Comparison of ENCODE assay signal across 8 mouse cellular contexts in the genomic region with DNA sequence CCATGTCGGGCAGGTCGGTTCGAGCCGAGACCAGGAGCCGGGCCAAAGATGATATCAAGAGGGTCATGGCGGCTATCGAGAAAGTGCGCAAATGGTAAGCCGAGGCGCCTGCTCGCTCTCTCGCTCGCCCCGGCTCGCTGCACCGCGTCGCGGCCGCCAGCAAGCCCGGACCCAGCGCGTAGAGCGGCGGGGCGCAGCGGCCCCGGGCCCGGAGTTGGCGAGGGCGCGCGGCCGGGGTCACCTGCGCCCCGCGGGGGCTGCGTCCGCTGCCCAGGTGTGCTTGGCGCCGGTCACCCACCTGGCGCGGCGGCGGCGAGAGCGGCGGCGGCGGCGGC. TPM values are rescaled to one million over a fixed set of nuclear protein-coding genes. Genes with fewer than 3 reads are reported as not detected.
DNase-seq lines count a peak whose midpoint lies in the region; ATAC-seq and TF ChIP-seq lines count a peak whose summit lies in the region.

No protein-coding gene starts in this region.

- no peaks in the 10 kb centered on the region for H3K9me3 ChIP-seq in embryonic facial prominence, embryonic 14.5 days (ENCODE audit: control insufficient read depth, low read length)
- no peaks in the 10 kb centered on the region for H3K9me3 ChIP-seq in limb, embryonic 10.5 days (replicated peaks)
- no peaks in the 10 kb centered on the region for H3K9me3 ChIP-seq in neural tube, embryonic 14.5 days (ENCODE audit: control insufficient read depth, low read length)

- DNase-seq in liver, adult 2 months (ENCODE audit: extremely low read depth, low read depth, low spot score): no peak
- DNase-seq in liver: no peak
- no peak for DNase-seq in embryonic facial prominence, embryonic 14.5 days (ENCODE audit: low spot score)
- DNase-seq in limb, embryonic 10.5 days (ENCODE audit: low spot score): no peak
- DNase-seq in spleen, adult 18-20 months: no peak
- DNase-seq in left cerebral cortex, postnatal 25 days (ENCODE audit: low spot score in 2 of 2): no peak
- DNase-seq in frontal cortex, postnatal 25 days (ENCODE audit: low spot score in 2 of 2): no peak

- no peaks in the 10 kb centered on the region for H3K27me3 ChIP-seq in liver, adult 2 months (ENCODE audit: control insufficient read depth, insufficient read depth, low read length)
- H3K27me3 ChIP-seq in embryonic facial prominence, embryonic 14.5 days (replicated peaks; ENCODE audit: control insufficient read depth, insufficient read depth, low read length): no peaks in the 10 kb centered on the region
- H3K27me3 ChIP-seq in limb, embryonic 10.5 days (ENCODE audit: low read depth, poor library complexity, severe bottlenecking): no peaks in the 10 kb centered on the region
- no peaks in the 10 kb centered on the region for H3K27me3 ChIP-seq in neural tube, embryonic 14.5 days (ENCODE audit: control insufficient read depth, insufficient read depth, low read length)

- peak; percentile 28 for ATAC-seq in embryonic facial prominence, embryonic 14.5 days (ENCODE audit: low read depth)
- peak; percentile 55 for ATAC-seq in neural tube, embryonic 14.5 days (ENCODE audit: low read depth)

- peak overlapping the region; percentile 81 for H3K4me3 ChIP-seq in liver, adult 2 months (ENCODE audit: insufficient read depth, low read depth, low read length)
- H3K4me3 ChIP-seq in embryonic facial prominence, embryonic 14.5 days (ENCODE audit: low read depth, low read length): peak overlapping the region; percentile 94
- H3K4me3 ChIP-seq in limb, embryonic 10.5 days: peak overlapping the region; percentile 92
- H3K4me3 ChIP-seq in neural tube, embryonic 14.5 days (ENCODE audit: low read depth, low read length): peak overlapping the region; percentile 88

- H3K36me3 ChIP-seq in liver, adult 2 months (ENCODE audit: control insufficient read depth, insufficient read depth, low read length): no peaks in the 10 kb centered on the region
- H3K36me3 ChIP-seq in embryonic facial prominence, embryonic 14.5 days (ENCODE audit: control insufficient read depth, insufficient read depth, low read length): peaks cover 6% of the 10 kb centered on the region; the same call in 1 of the 2 replicates
- peaks cover 25% of the 10 kb centered on the region for H3K36me3 ChIP-seq in limb, embryonic 10.5 days
- H3K36me3 ChIP-seq in neural tube, embryonic 14.5 days (ENCODE audit: control insufficient read depth, insufficient read depth, low read length): no peaks in the 10 kb centered on the region

- no peak for TF ChIP-seq POLR2A in liver, adult 2 months (IDR thresholded peaks at IDR 0.05; ENCODE audit: extremely low read depth, insufficient read depth, low read length)

- peak overlapping the region; percentile 88 for H3K9ac ChIP-seq in liver, adult 2 months (ENCODE audit: low read depth, low read length)
- H3K9ac ChIP-seq in embryonic facial prominence, embryonic 14.5 days (ENCODE audit: low read depth, low read length): peak overlapping the region; percentile 95
- H3K9ac ChIP-seq in neural tube, embryonic 14.5 days (replicated peaks; ENCODE audit: low read depth, low read length): peak overlapping the region; percentile 85

- peak overlapping the region; percentile 92 for H3K4me2 ChIP-seq in embryonic facial prominence, embryonic 14.5 days (ENCODE audit: low read depth, low read length)
- H3K4me2 ChIP-seq in neural tube, embryonic 14.5 days (ENCODE audit: low read depth, low read length): peak overlapping the region; percentile 90

- under 1% methylated on average over 49 of the region's 51 CpGs for WGBS in liver, adult 2 months
- 0% methylated on average over 10 of the region's 51 CpGs for WGBS in embryonic facial prominence, embryonic 14.5 days
- under 1% methylated on average over 51 of the region's 51 CpGs for WGBS in limb, embryonic 10.5 days
- WGBS in neural tube, embryonic 14.5 days: under 1% methylated on average over 40 of the region's 51 CpGs

- no peak for TF ChIP-seq CTCF in liver, adult 2 months (IDR thresholded peaks at IDR 0.05; ENCODE audit: low read depth, low read length)

- intact Hi-C loops in left cerebral cortex, postnatal 25 days (cut with DNase I): loop anchor here (1.0 kb wide), 2 partner anchors 18 to 87 kb away; no protein-coding TSS in a partner anchor

- peak overlapping the region; percentile 83 for H3K27ac ChIP-seq in liver, adult 2 months (replicated peaks; ENCODE audit: insufficient read depth, low read depth, low read length)
- H3K27ac ChIP-seq in embryonic facial prominence, embryonic 14.5 days (replicated peaks; ENCODE audit: low read depth, low read length): peak overlapping the region; percentile 99
- H3K27ac ChIP-seq in limb, embryonic 10.5 days: peak overlapping the region; percentile 98
- H3K27ac ChIP-seq in neural tube, embryonic 14.5 days (ENCODE audit: low read depth, low read length): peak overlapping the region; percentile 98

- peaks cover 17% of the 10 kb centered on the region; the same call in 1 of the 2 replicates for H3K79me2 ChIP-seq in liver, adult 2 months (ENCODE audit: control insufficient read depth, insufficient read depth, low read length)

- H3K4me1 ChIP-seq in liver, adult 2 months (ENCODE audit: control insufficient read depth, insufficient read depth, low read length): peaks cover 10% of the 10 kb centered on the region
- H3K4me1 ChIP-seq in embryonic facial prominence, embryonic 14.5 days (ENCODE audit: control insufficient read depth, insufficient read depth, low read length): peaks cover 19% of the 10 kb centered on the region
- H3K4me1 ChIP-seq in limb, embryonic 10.5 days: peaks cover 29% of the 10 kb centered on the region
- H3K4me1 ChIP-seq in neural tube, embryonic 14.5 days (ENCODE audit: control insufficient read depth, insufficient read depth, low read length): peaks cover 24% of the 10 kb centered on the region

RNA-seq across cellular contexts. Expression of a gene that starts 1.0 kb away (rescaled TPM):
- total RNA-seq in liver, adult 2 months (2014; rRNA removed): 3.0 and 4.0 TPM in 2 replicates
- 3.0 and 3.8 TPM in 2 replicates for polyA plus RNA-seq in liver, adult 2 months (2012; rRNA removed)
- 19.1 and 19.7 TPM in 2 replicates for polyA plus RNA-seq in embryonic facial prominence, embryonic 14.5 days (2014; fragmentation: Nextera tagmentation; extraction: Ambion mirVana)
- 35.8 and 38.8 TPM in 2 replicates for polyA plus RNA-seq in limb, embryonic 10.5 days (2016; fragmentation: Nextera tagmentation; extraction: Ambion mirVana)
- polyA plus RNA-seq in neural tube, embryonic 14.5 days (2014; fragmentation: Nextera tagmentation; extraction: Ambion mirVana): 38.7 and 40.8 TPM in 2 replicates
- total RNA-seq in left cerebral cortex, postnatal 25 days (2021): 10 to 100 TPM; 67.8 to 70.0 TPM

RNA-seq across cellular contexts. Expression of a gene that starts 50.0 kb away (rescaled TPM):
- total RNA-seq in liver, adult 2 months (2014; rRNA removed): 2.0 and 2.7 TPM in 2 replicates
- 3.6 and 5.1 TPM in 2 replicates for polyA plus RNA-seq in liver, adult 2 months (2012; rRNA removed)
- polyA plus RNA-seq in embryonic facial prominence, embryonic 14.5 days (2014; fragmentation: Nextera tagmentation; extraction: Ambion mirVana): 17.7 and 18.8 TPM in 2 replicates
- 21.1 and 22.1 TPM in 2 replicates for polyA plus RNA-seq in limb, embryonic 10.5 days (2016; fragmentation: Nextera tagmentation; extraction: Ambion mirVana)
- 24.4 and 26.7 TPM in 2 replicates for polyA plus RNA-seq in neural tube, embryonic 14.5 days (2014; fragmentation: Nextera tagmentation; extraction: Ambion mirVana)
- 10 to 100 TPM; 16.3 to 18.0 TPM for total RNA-seq in left cerebral cortex, postnatal 25 days (2021)
